Mouse (Mus musculus): ENCODE results near the gene Acot8. TPM values are rescaled to one million over a fixed set of nuclear protein-coding genes. Genes with fewer than 3 reads are reported as not detected.
A peak's percentile ranks its signal among the peaks of the same experiment; 100 is the strongest.

Gene Acot8
- polyA plus RNA-seq, 1 experiment from 2014 or later = 12.6 TPM

DNA sequence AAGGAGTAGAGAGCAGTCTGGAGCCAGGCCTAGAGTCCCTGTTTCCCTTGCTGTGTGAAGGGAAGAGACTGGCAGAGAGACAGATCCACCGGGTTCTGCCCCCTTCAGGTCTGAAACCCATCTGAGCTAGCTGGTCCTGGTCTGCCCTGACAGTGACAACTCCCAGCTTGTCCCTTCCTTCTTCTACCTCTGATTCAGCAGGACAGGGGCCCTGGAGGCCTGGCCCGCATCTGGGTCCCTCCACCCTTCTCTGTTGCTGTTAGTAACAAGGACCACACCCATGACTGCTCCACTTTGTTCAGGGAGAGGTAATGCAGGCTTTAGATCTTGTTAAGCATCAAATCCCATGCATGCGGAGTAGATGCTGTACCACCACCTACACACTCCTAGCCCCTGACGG is 16.3 kb downstream of the Acot8 start:
- H3K4me3 ChIP-seq (ENCODE audit: low read depth, low read length) = no peak overlapping the region
- DNase-seq (ENCODE audit: low spot score, missing footprints) = no peak
- no peak overlapping the region for H3K4me2 ChIP-seq
- ATAC-seq (ENCODE audit: low FRiP score) = no peak
- H3K4me1 ChIP-seq (ENCODE audit: control insufficient read depth, insufficient read depth, low read length) = peaks cover 8% of the 10 kb centered on the region
- no peak overlapping the region for H3K9ac ChIP-seq (ENCODE audit: low read length)
- H3K27me3 ChIP-seq (ENCODE audit: control insufficient read depth, insufficient read depth, low read length) = no peaks in the 10 kb centered on the region
- no peak overlapping the region for H3K27ac ChIP-seq (ENCODE audit: low read depth, low read length)
- WGBS = 77% methylated on average over 4 of the region's 4 CpGs
- H3K9me3 ChIP-seq (ENCODE audit: control insufficient read depth, low read length) = no peaks in the 10 kb centered on the region
- peaks cover 8% of the 10 kb centered on the region; the same call in 1 of the 2 replicates for H3K36me3 ChIP-seq (ENCODE audit: control insufficient read depth, insufficient read depth, low read length)

DNA sequence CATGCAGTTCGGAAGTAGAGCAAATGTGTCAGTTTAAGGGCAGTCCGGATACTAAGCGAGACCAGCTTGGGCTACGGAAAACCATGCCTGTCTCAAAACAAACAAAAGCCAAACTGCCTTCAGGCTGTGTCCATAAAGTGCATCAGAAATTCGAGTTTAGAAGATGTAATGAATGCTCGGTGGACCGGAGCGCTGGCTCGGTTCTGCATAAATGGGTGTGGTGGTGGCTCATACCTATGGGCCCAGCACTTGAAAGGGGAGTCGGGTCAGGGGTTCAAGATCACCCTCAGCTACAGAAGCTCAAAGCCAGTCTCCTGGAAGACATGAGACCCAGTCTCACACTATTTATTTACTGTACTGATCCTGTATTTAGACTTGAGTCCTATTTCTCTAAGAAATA is 16.9 kb downstream of the Acot8 start:
- H3K4me1 ChIP-seq (ENCODE audit: control insufficient read depth, insufficient read depth, low read length) = peaks cover 8% of the 10 kb centered on the region
- no peak overlapping the region for H3K4me2 ChIP-seq
- WGBS = 82% methylated on average over 10 of the region's 10 CpGs
- no peaks in the 10 kb centered on the region for H3K27me3 ChIP-seq (ENCODE audit: control insufficient read depth, insufficient read depth, low read length)
- no peak for DNase-seq (ENCODE audit: low spot score, missing footprints)
- no peak for ATAC-seq (ENCODE audit: low FRiP score)
- H3K4me3 ChIP-seq (ENCODE audit: low read depth, low read length) = no peak overlapping the region
- H3K9ac ChIP-seq (ENCODE audit: low read length) = no peak overlapping the region
- peaks cover 5% of the 10 kb centered on the region; the same call in 1 of the 2 replicates for H3K36me3 ChIP-seq (ENCODE audit: control insufficient read depth, insufficient read depth, low read length)
- H3K9me3 ChIP-seq (ENCODE audit: control insufficient read depth, low read length) = no peaks in the 10 kb centered on the region
- H3K27ac ChIP-seq (ENCODE audit: low read depth, low read length) = no peak overlapping the region

DNA sequence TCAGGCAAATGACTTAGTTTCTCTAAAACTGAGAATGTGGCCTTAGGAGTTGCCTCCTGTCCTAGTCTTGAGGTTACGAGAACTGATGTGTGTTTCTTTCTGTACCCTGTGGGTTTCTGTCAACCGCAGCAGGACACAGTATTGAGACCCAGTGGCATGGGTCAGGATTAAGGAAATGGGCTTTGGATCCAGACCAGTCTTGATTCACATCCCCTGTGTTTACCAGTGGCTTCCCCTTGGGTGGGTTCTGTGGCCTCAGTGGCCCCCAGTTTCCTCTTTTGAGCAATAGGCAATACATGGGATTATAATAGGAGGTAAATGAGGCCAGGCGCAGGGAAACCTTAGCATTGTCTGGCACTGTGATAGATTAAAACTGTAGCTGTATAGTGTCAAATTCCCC is 17.6 kb downstream of the Acot8 start:
- ATAC-seq (ENCODE audit: low FRiP score) = no peak
- DNase-seq (ENCODE audit: low spot score, missing footprints) = no peak
- H3K4me2 ChIP-seq = no peak overlapping the region; the same call in 1 of the 2 replicates
- H3K4me1 ChIP-seq (ENCODE audit: control insufficient read depth, insufficient read depth, low read length) = peaks cover 8% of the 10 kb centered on the region
- H3K9ac ChIP-seq (ENCODE audit: low read length) = no peak overlapping the region
- 87% methylated on average over 3 of the region's 3 CpGs for WGBS
- H3K27ac ChIP-seq (ENCODE audit: low read depth, low read length) = no peak overlapping the region
- no peaks in the 10 kb centered on the region for H3K27me3 ChIP-seq (ENCODE audit: control insufficient read depth, insufficient read depth, low read length)
- peaks cover under 1% of the 10 kb centered on the region; the same call in 1 of the 2 replicates for H3K36me3 ChIP-seq (ENCODE audit: control insufficient read depth, insufficient read depth, low read length)
- H3K4me3 ChIP-seq (ENCODE audit: low read depth, low read length) = no peak overlapping the region
- no peaks in the 10 kb centered on the region for H3K9me3 ChIP-seq (ENCODE audit: control insufficient read depth, low read length)

DNA sequence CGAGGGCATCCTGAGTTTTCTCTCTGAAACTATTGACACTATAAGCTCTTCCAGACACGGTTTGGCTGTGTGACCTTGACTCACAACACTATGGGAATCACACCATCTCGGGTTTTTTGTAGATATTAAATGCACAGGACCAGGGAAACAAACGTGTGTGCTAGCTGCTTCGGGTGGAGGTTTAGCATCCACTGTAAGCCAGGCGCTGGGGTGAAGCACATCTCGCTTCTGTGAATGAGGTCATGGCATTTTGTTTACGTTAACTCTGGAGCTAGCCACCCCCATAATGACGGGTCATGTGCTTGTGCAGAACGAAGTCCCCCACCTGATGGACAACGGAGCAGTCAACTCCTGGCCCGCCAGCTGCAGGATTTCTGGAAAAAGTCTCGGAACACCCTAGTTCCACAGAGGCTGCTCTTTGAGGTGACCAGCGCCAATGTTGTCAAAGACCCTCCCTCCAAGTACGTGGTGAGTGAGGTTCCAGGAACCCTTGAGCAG is 18.2 kb downstream of the Acot8 start:
- Histone ChIP-seq H3K4me2 (peak overlapping the region; percentile 87), H3K4me3 (ENCODE audit: low read depth, low read length) (peak overlapping the region; percentile 66), H3K9me3 (ENCODE audit: control insufficient read depth, low read length) (no peaks in the 10 kb centered on the region), H3K4me1 (ENCODE audit: control insufficient read depth, insufficient read depth, low read length) (peaks cover 8% of the 10 kb centered on the region), H3K27me3 (ENCODE audit: control insufficient read depth, insufficient read depth, low read length) (no peaks in the 10 kb centered on the region), H3K9ac (ENCODE audit: low read length) (peak overlapping the region; percentile 75), H3K27ac (ENCODE audit: low read depth, low read length) (no peak overlapping the region), H3K36me3 (ENCODE audit: control insufficient read depth, insufficient read depth, low read length) (no peaks in the 10 kb centered on the region)
- WGBS = 11% methylated on average over 15 of the region's 15 CpGs
- peak; percentile 13; the same call in 1 of the 2 replicates for ATAC-seq (ENCODE audit: low FRiP score)
- peak; percentile 90 for DNase-seq (ENCODE audit: low spot score, missing footprints)

- peak within 1 kb of the TSS; percentile 75 for H3K9ac ChIP-seq (ENCODE audit: low read length)
- DNase-seq (ENCODE audit: low spot score, missing footprints) = peak; percentile 99
- H3K27me3 ChIP-seq (ENCODE audit: control insufficient read depth, insufficient read depth, low read length) = no peaks in the 10 kb centered on the region
- peak; percentile 95 for ATAC-seq (ENCODE audit: low FRiP score)
- H3K4me3 ChIP-seq (ENCODE audit: low read depth, low read length) = peak within 1 kb of the TSS; percentile 66
- no peak within 1 kb of the TSS for H3K27ac ChIP-seq (ENCODE audit: low read depth, low read length)
- peak within 1 kb of the TSS; percentile 87 for H3K4me2 ChIP-seq
- under 1% methylated on average over 78 of the region's 89 CpGs for WGBS
- H3K9me3 ChIP-seq (ENCODE audit: control insufficient read depth, low read length) = no peaks in the 10 kb centered on the region
- H3K36me3 ChIP-seq (ENCODE audit: control insufficient read depth, insufficient read depth, low read length) = no peaks in the 10 kb centered on the region
- H3K4me1 ChIP-seq (ENCODE audit: control insufficient read depth, insufficient read depth, low read length) = peaks cover 8% of the 10 kb centered on the region
These were observed 18.9 kb downstream of the Acot8 start, which contains the start of gene Snx21 for GRCm38 (mm10) chr2:164785481-164786387. Gene Snx21 (plus strand): TSS chr2:164785823.

- ATAC-seq (ENCODE audit: low FRiP score) (no peak), DNase-seq (ENCODE audit: low spot score, missing footprints) (no peak)
- 20% methylated on average over 7 of the region's 7 CpGs for WGBS
- Histone ChIP-seq H3K27ac (ENCODE audit: low read depth, low read length) (no peak overlapping the region), H3K4me1 (ENCODE audit: control insufficient read depth, insufficient read depth, low read length) (peaks cover 8% of the 10 kb centered on the region), H3K4me3 (ENCODE audit: low read depth, low read length) (peak overlapping the region; percentile 66), H3K9me3 (ENCODE audit: control insufficient read depth, low read length) (no peaks in the 10 kb centered on the region), H3K4me2 (peak overlapping the region; percentile 87), H3K27me3 (ENCODE audit: control insufficient read depth, insufficient read depth, low read length) (no peaks in the 10 kb centered on the region), H3K36me3 (ENCODE audit: control insufficient read depth, insufficient read depth, low read length) (no peaks in the 10 kb centered on the region), H3K9ac (ENCODE audit: low read length) (peak overlapping the region; percentile 75)
These were observed 19.7 kb downstream of the Acot8 start for GRCm38 (mm10) chr2:164784869-164785420.

GRCm38 (mm10) chr2:164783926-164784581 is 20.6 kb downstream of the Acot8 start:
- Histone ChIP-seq H3K27ac (ENCODE audit: low read depth, low read length) (no peak overlapping the region), H3K9ac (ENCODE audit: low read length) (no peak overlapping the region), H3K9me3 (ENCODE audit: control insufficient read depth, low read length) (no peaks in the 10 kb centered on the region), H3K27me3 (ENCODE audit: control insufficient read depth, insufficient read depth, low read length) (no peaks in the 10 kb centered on the region), H3K4me2 (no peak overlapping the region), H3K4me1 (ENCODE audit: control insufficient read depth, insufficient read depth, low read length) (peaks cover 8% of the 10 kb centered on the region), H3K36me3 (ENCODE audit: control insufficient read depth, insufficient read depth, low read length) (no peaks in the 10 kb centered on the region), H3K4me3 (ENCODE audit: low read depth, low read length) (no peak overlapping the region)
- WGBS = 78% methylated on average over 7 of the region's 7 CpGs
- DNase-seq (ENCODE audit: low spot score, missing footprints) = no peak
- no peak for ATAC-seq (ENCODE audit: low FRiP score)

DNA sequence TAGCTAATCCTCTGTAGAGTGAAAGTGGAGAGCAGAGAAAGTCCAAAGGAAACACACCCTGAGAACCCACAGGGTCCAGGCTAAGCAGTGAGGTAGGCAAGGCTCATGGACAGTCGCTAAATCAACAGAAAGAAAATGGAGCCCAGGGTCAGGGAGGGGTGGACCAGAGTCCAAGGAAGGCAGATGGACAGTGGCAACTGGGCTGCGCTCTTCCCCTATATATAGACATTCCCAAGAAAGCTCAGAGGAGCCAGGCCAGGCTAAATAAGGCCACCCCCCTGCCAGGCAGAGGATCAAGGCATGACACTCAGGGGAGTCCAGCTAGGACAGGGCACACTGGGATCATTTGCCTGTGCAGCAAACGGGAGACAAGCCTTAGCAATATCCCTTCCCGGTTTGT is 22.8 kb downstream of the Acot8 start:
- no peak for DNase-seq (ENCODE audit: low spot score, missing footprints)
- 70% methylated on average over 4 of the region's 4 CpGs for WGBS
- no peaks in the 10 kb centered on the region for H3K9me3 ChIP-seq (ENCODE audit: control insufficient read depth, low read length)
- H3K9ac ChIP-seq (ENCODE audit: low read length) = no peak overlapping the region
- H3K4me1 ChIP-seq (ENCODE audit: control insufficient read depth, insufficient read depth, low read length) = peaks cover 8% of the 10 kb centered on the region
- H3K36me3 ChIP-seq (ENCODE audit: control insufficient read depth, insufficient read depth, low read length) = no peaks in the 10 kb centered on the region
- H3K4me2 ChIP-seq = no peak overlapping the region
- H3K4me3 ChIP-seq (ENCODE audit: low read depth, low read length) = no peak overlapping the region
- H3K27ac ChIP-seq (ENCODE audit: low read depth, low read length) = no peak overlapping the region
- no peaks in the 10 kb centered on the region for H3K27me3 ChIP-seq (ENCODE audit: control insufficient read depth, insufficient read depth, low read length)
- no peak for ATAC-seq (ENCODE audit: low FRiP score)

Measured in midbrain, embryonic 11.5 days (tissue).